Mouse (Mus musculus) lung, postnatal 36 days (tissue): ENCODE data around the gene Gnptab.
"Not testable (repeated sequence)": the region's sequence is repeated elsewhere in the genome, so short reads cannot be mapped to it uniquely, and the experiment has no call there.

Experiments used
- DNase-seq: peaks from one replicate; pipeline ENCODE4 v3.0.0; 2022; ENCODE audit warnings: mixed read lengths

Gnptab gene

GRCm38 (mm10) chr10:88379013-88379885 lies at the start of gene Gnptab, which contains the start of gene Dram1:
Gene Gnptab (plus strand): TSS chr10:88379132.
Gene Dram1 (minus strand): TSS chr10:88379080.
- DNase-seq = peak; percentile 83

- peak; percentile 48 for DNase-seq
These were observed 48.2 kb upstream of the Gnptab start for GRCm38 (mm10) chr10:88330695-88331094.

- DNase-seq = no peak
These were observed 38.3 kb upstream of the Gnptab start for GRCm38 (mm10) chr10:88340660-88341059.

GRCm38 (mm10) chr10:88341368-88341767 lies 37.6 kb upstream of the Gnptab start:
- no peak for DNase-seq

- DNase-seq = peak; percentile 37
These were observed 33.0 kb upstream of the Gnptab start for GRCm38 (mm10) chr10:88345899-88346401.

- no peak for DNase-seq
These were observed 32.3 kb upstream of the Gnptab start for GRCm38 (mm10) chr10:88346454-88347245.

GRCm38 (mm10) chr10:88349800-88350199 lies 29.1 kb upstream of the Gnptab start:
- DNase-seq = peak; percentile 82

- DNase-seq = peak; percentile 71
These were observed 28.2 kb upstream of the Gnptab start for GRCm38 (mm10) chr10:88350687-88351086.

- DNase-seq = peak; percentile 34
These were observed 27.4 kb upstream of the Gnptab start for GRCm38 (mm10) chr10:88351411-88352103.

- DNase-seq = peak; percentile 58
These were observed 26.4 kb upstream of the Gnptab start for GRCm38 (mm10) chr10:88352549-88352948.

GRCm38 (mm10) chr10:88354599-88354998 lies 24.3 kb upstream of the Gnptab start:
- DNase-seq = peak; percentile 42

- peak; percentile 45 for DNase-seq
These were observed 22.6 kb upstream of the Gnptab start for GRCm38 (mm10) chr10:88356114-88356982.

GRCm38 (mm10) chr10:88356983-88357559 lies 21.9 kb upstream of the Gnptab start:
- peak; percentile 85 for DNase-seq

- DNase-seq = no peak
These were observed 16.7 kb upstream of the Gnptab start for GRCm38 (mm10) chr10:88362218-88362617.

GRCm38 (mm10) chr10:88364221-88364620 lies 14.7 kb upstream of the Gnptab start:
- DNase-seq = no peak

- no peak for DNase-seq
These were observed 9.7 kb upstream of the Gnptab start for GRCm38 (mm10) chr10:88369233-88369632.

- DNase-seq = peak; percentile 76
These were observed 7.1 kb upstream of the Gnptab start for GRCm38 (mm10) chr10:88371793-88372192.

GRCm38 (mm10) chr10:88372436-88372835 lies 6.5 kb upstream of the Gnptab start:
- DNase-seq = no peak

- not testable (repeated sequence) for DNase-seq
These were observed 6.0 kb upstream of the Gnptab start for GRCm38 (mm10) chr10:88372945-88373344.

- DNase-seq = no peak
These were observed 3.9 kb upstream of the Gnptab start for GRCm38 (mm10) chr10:88374984-88375383.

- peak; percentile 95 for DNase-seq
These were observed 2.2 kb upstream of the Gnptab start for GRCm38 (mm10) chr10:88376770-88377169.
